Mouse (Mus musculus) heart, embryonic 14.5 days (tissue): Measurements from ENCODE around the gene Camp. TPM values are rescaled to one million over a fixed set of nuclear protein-coding genes. Genes with fewer than 3 reads are reported as not detected.
"Not testable (repeated sequence)": the region's sequence is repeated elsewhere in the genome, so short reads cannot be mapped to it uniquely, and the experiment has no call there.

Source experiments
- ATAC-seq: fragments of 200-750 bp; cut with Nextera tagmentation; 2 replicates; pipeline ENCODE4 v1.8.0; 2017; ENCODE audit warnings: low read depth, moderate TSS enrichment; ENCODE audit not compliant: insufficient number of reproducible peaks, insufficient read depth, low FRiP score
- H3K27ac ChIP-seq, 2 experiments: fragments of 200-500 bp in 1 of 2; fragments of 300-500 bp in 1 of 2; sonication (generic) in 1 of 2; replicated peaks in 1 of 2; 2 replicates each; pipeline ENCODE4 v1.5.1; 2012 to 2014; ENCODE audit warnings: low read depth in 2 of 2, low read length in 2 of 2, control low read depth in 1 of 2, mild to moderate bottlenecking in 1 of 2, mixed read lengths in 1 of 2; ENCODE audit not compliant: control insufficient read depth in 1 of 2, insufficient read depth in 1 of 2
- H3K27me3 ChIP-seq: fragments of 300-500 bp; sonication (generic); 2 replicates; pipeline ENCODE4 v1.6.1; 2014; ENCODE audit warnings: mild to moderate bottlenecking, low read length, control low read depth; ENCODE audit not compliant: control insufficient read depth, insufficient read depth
- H3K36me3 ChIP-seq: fragments of 300-500 bp; sonication (generic); 2 replicates; pipeline ENCODE4 v1.6.1; 2014; ENCODE audit warnings: mild to moderate bottlenecking, control low read depth, low read length, mixed read lengths; ENCODE audit not compliant: control insufficient read depth, insufficient read depth
- H3K4me1 ChIP-seq, 2 experiments: fragments of 200-500 bp in 1 of 2; fragments of 300-500 bp in 1 of 2; sonication (generic) in 1 of 2; 2 replicates each; pipeline ENCODE4 v1.6.1; 2012 to 2014; ENCODE audit warnings: low read length in 2 of 2, control low read depth in 1 of 2, mixed read lengths in 1 of 2; ENCODE audit not compliant: control insufficient read depth in 2 of 2, insufficient read depth in 2 of 2
- H3K4me2 ChIP-seq: fragments of 300-500 bp; sonication (generic); 2 replicates; pipeline ENCODE4 v1.6.1; 2014; ENCODE audit warnings: mild to moderate bottlenecking, low read length
- H3K4me3 ChIP-seq, 2 experiments: fragments of 200-500 bp in 1 of 2; fragments of 300-500 bp in 1 of 2; sonication (generic) in 1 of 2; 2 replicates each; pipeline ENCODE4 v1.5.1; 2012 to 2014; ENCODE audit warnings: low read length in 2 of 2, mild to moderate bottlenecking in 2 of 2, control low read depth in 1 of 2, low read depth in 1 of 2, moderate library complexity in 1 of 2; ENCODE audit not compliant: control insufficient read depth in 1 of 2, insufficient read depth in 1 of 2
- H3K9ac ChIP-seq: fragments of 300-500 bp; sonication (generic); 2 replicates; pipeline ENCODE4 v1.6.1; 2014; ENCODE audit warnings: mild to moderate bottlenecking, low read length
- H3K9me3 ChIP-seq: fragments of 300-500 bp; sonication (generic); 2 replicates; pipeline ENCODE4 v1.6.1; 2016; ENCODE audit warnings: low read length, control low read depth; ENCODE audit not compliant: control insufficient read depth
- WGBS: fragments of 180-500 bp; shearing (Covaris S2); extraction: QIAGEN DNeasy Blood & Tissue Kit; methylation state at CpG from one replicate; pipeline ENCODE4 v1.1.7; 2014; 5-methylcytosine and 5-hydroxymethylcytosine counted together
- microRNA-seq: library from miRNA; unstranded; fragments of <30 nt; microRNA quantifications from one replicate; pipeline ENCODE4, GENCODE M21; 2016
- polyA plus RNA-seq: library from polyadenylated mRNA; unstranded; fragments of >200 nt; fragmentation: Nextera tagmentation; extraction: Ambion mirVana; gene quantifications from 2 replicates; pipeline ENCODE4 v1.2.1, GENCODE M21; 2014

Camp gene
- polyA plus RNA-seq, 1 experiment from 2014 or later: 2.4 TPM

DNA sequence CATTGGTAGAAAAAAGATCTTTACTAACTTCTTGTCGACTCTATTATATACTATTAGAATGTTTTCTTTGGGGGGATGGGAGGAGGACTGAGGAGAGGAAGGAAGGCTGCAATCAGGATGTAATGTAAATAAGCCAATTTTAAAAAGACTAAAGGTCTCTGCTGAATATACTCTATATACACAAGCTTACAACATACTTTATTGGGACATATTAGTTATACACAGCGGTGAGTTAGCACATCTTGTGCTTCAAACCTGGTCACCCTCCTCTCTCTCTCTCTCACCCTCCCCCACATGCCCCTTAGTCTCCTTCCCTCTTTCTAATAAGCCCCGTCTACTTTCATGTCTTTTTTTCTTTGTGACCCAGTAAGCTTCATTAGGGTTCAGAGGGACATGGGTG, 41.5 kb downstream of the Camp start:
- Histone ChIP-seq H3K4me1 (no peaks in the 10 kb centered on the region), H3K9ac (no peak overlapping the region), H3K27me3 (no peaks in the 10 kb centered on the region), H3K36me3 (no peaks in the 10 kb centered on the region), H3K27ac (no peak overlapping the region), H3K4me3 (no peak overlapping the region), H3K9me3 (no peaks in the 10 kb centered on the region), H3K4me2 (no peak overlapping the region)
- no peak for ATAC-seq
- whole genome bisulfite sequencing: 48% methylated on average over 3 of the region's 3 CpGs

- Histone ChIP-seq H3K9me3 (no peaks in the 10 kb centered on the region), H3K36me3 (no peaks in the 10 kb centered on the region), H3K27me3 (no peaks in the 10 kb centered on the region), H3K9ac (no peak overlapping the region), H3K4me3 (no peak overlapping the region), H3K4me2 (no peak overlapping the region), H3K4me1 (no peaks in the 10 kb centered on the region), H3K27ac (no peak overlapping the region)
- no peak for ATAC-seq
- WGBS: 75% methylated on average over 2 of the region's 2 CpGs
Observed at GRCm38 (mm10) chr9:109806695-109807293, 42.6 kb downstream of the Camp start.

DNA sequence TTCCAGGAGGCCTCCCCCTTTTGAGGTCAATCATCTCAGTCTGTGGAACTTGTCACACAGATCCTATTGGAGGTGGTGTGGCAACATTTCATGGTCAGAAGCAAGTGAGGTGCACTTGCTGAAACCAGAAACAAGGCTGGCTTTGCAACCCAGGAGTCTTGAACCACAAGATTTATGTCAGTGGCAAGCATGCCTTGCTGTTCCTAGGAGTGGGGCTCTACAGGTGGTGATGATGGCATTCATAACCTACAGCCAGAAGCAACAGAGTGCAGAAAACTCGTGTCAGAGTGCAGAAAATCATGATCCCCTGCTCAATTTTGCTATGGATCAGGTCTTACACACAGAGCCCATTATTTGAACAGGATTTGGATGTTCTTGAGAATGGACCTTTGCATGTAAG, 43.2 kb downstream of the Camp start:
- 41% methylated on average over 1 of the region's 1 CpGs for WGBS
- ATAC-seq: no peak
- H3K27ac ChIP-seq: no peak overlapping the region

GRCm38 (mm10) chr9:109805596-109805995, 43.8 kb downstream of the Camp start:
- not testable (repeated sequence) for H3K27me3 ChIP-seq, H3K9me3 ChIP-seq, H3K4me3 ChIP-seq, ATAC-seq, H3K4me1 ChIP-seq, H3K9ac ChIP-seq, H3K36me3 ChIP-seq, H3K4me2 ChIP-seq, H3K27ac ChIP-seq
- whole genome bisulfite sequencing: 72% methylated on average over 2 of the region's 2 CpGs

More for the DNA sequence above, 43.2 kb downstream of the Camp start:
- H3K27me3 ChIP-seq: no peaks in the 10 kb centered on the region
- no peak overlapping the region for H3K9ac ChIP-seq
- H3K4me2 ChIP-seq: no peak overlapping the region
- no peaks in the 10 kb centered on the region for H3K9me3 ChIP-seq
- H3K36me3 ChIP-seq: no peaks in the 10 kb centered on the region
- H3K4me3 ChIP-seq: no peak overlapping the region
- no peaks in the 10 kb centered on the region for H3K4me1 ChIP-seq

DNA sequence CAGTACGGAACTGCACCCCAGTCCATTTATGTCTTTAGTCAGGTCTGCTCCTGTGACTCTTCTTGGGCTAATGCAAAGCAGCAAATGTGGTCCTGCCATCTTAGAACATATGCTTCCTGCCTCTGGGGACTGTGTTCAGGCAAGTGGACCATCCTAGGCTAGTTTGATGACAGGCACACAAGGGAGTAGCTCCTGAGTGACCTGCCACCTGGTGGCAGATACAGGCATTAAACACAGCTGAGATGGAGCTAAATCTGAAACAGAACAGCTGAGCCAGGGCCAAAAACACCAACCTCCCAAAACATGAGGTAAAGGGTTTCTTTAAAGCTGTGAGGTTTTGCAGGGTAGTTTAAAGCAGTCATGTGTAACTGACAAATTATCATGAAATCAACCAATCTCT, 51.4 kb downstream of the Camp start:
- Histone ChIP-seq H3K4me1 (no peaks in the 10 kb centered on the region), H3K9ac (no peak overlapping the region), H3K4me3 (no peak overlapping the region), H3K27me3 (no peaks in the 10 kb centered on the region), H3K9me3 (no peaks in the 10 kb centered on the region), H3K36me3 (no peaks in the 10 kb centered on the region), H3K27ac (no peak overlapping the region), H3K4me2 (no peak overlapping the region)
- 82% methylated on average over 1 of the region's 1 CpGs for WGBS
- ATAC-seq: no peak

Small RNA genes within 50 kb of the gene (microRNA-seq; reads per million reads assigned to microRNA genes)
- gene Mir7089: not detected

Other genes starting within 250 kb of the Camp start
- not detected in 2 replicates for gene Fbxw24, start 223.6 kb downstream of the Camp start, polyA plus RNA-seq
- gene Fbxw25, start 185.0 kb downstream of the Camp start, polyA plus RNA-seq: not detected in 2 replicates
- gene Fbxw18, start 146.9 kb downstream of the Camp start, polyA plus RNA-seq: not detected in 2 replicates
- not detected in 2 replicates for gene Fbxw26, start 103.5 kb downstream of the Camp start, polyA plus RNA-seq
- gene Fbxw27, start 58.9 kb downstream of the Camp start, polyA plus RNA-seq: not detected in 2 replicates
- gene Spink8, start 37.3 kb downstream of the Camp start, polyA plus RNA-seq: not detected in 2 replicates
- 58.6 and 62.3 TPM in 2 replicates for gene Nme6, start 16.9 kb downstream of the Camp start, polyA plus RNA-seq
- 14.9 and 16.4 TPM in 2 replicates for gene Cdc25a, start 26.0 kb upstream of the Camp start, polyA plus RNA-seq
- gene Map4, start 81.8 kb upstream of the Camp start, polyA plus RNA-seq: 79.9 and 84.2 TPM in 2 replicates